Mouse (Mus musculus) lung, postnatal 4 days (tissue): Measurements from ENCODE around the gene Slc1a7.
A peak's percentile ranks its signal among the peaks of the same experiment; 100 is the strongest.

ENCODE experiments used
- DNase-seq, 2 experiments: peaks; one replicate each; pipeline ENCODE4 v3.0.0; 2021

Slc1a7 gene

GRCm38 (mm10) chr4:108015067-108015765, 47.1 kb downstream of the Slc1a7 start:
- DNase-seq = peak; percentile 66 to 72

GRCm38 (mm10) chr4:108016321-108016720, 48.2 kb downstream of the Slc1a7 start:
- DNase-seq = no peak

- no peak for DNase-seq
Observed at GRCm38 (mm10) chr4:108017839-108018238, 49.7 kb downstream of the Slc1a7 start.

GRCm38 (mm10) chr4:108018241-108018923, 50.2 kb downstream of the Slc1a7 start:
- DNase-seq = no peak

GRCm38 (mm10) chr4:108018961-108019921, 51.1 kb downstream of the Slc1a7 start:
- DNase-seq = no peak

GRCm38 (mm10) chr4:108020178-108020577, 52.0 kb downstream of the Slc1a7 start:
- no peak for DNase-seq

GRCm38 (mm10) chr4:108023186-108023585, 55.1 kb downstream of the Slc1a7 start:
- no peak for DNase-seq

GRCm38 (mm10) chr4:108024641-108025040, 56.5 kb downstream of the Slc1a7 start:
- DNase-seq = peak; percentile 45 to 75

- DNase-seq = peak; percentile 58 to 82
Observed at GRCm38 (mm10) chr4:108025269-108025668, 57.1 kb downstream of the Slc1a7 start.

- DNase-seq = no peak
Observed at GRCm38 (mm10) chr4:108026193-108026592, 58.1 kb downstream of the Slc1a7 start.

- no peak for DNase-seq
Observed at GRCm38 (mm10) chr4:108030888-108031501, 62.9 kb downstream of the Slc1a7 start.

GRCm38 (mm10) chr4:108031502-108032351, 63.6 kb downstream of the Slc1a7 start:
- peak; percentile 58 to 76 for DNase-seq

GRCm38 (mm10) chr4:108032352-108032849, 64.3 kb downstream of the Slc1a7 start:
- no peak for DNase-seq

- DNase-seq = no peak
Observed at GRCm38 (mm10) chr4:108033041-108033764, 65.1 kb downstream of the Slc1a7 start.

- DNase-seq = no peak
Observed at GRCm38 (mm10) chr4:108037027-108037426, 68.9 kb downstream of the Slc1a7 start.

GRCm38 (mm10) chr4:108045136-108046107, 77.3 kb downstream of the Slc1a7 start:
- DNase-seq = no peak

- no peak for DNase-seq
Observed at GRCm38 (mm10) chr4:108046136-108046535, 78.0 kb downstream of the Slc1a7 start.

- DNase-seq = no peak
Observed at GRCm38 (mm10) chr4:108051687-108052274, 83.6 kb downstream of the Slc1a7 start.

- no peak for DNase-seq
Observed at GRCm38 (mm10) chr4:108052673-108053072, 84.5 kb downstream of the Slc1a7 start.
